ENCODE assay signal across 8 mouse cellular contexts in genomic region chr19:21913748-21914611, GRCm38 (mm10).
A peak's percentile ranks its signal among the peaks of the same experiment; 100 is the strongest.
DNase-seq lines count a peak whose midpoint lies in the region; ATAC-seq and TF ChIP-seq lines count a peak whose summit lies in the region.
"Had no signal": no experiment of that assay in that cellular context is flagged by ENCODE, and none has a peak within 500 bp of the region (broad histone marks: within the 10 kb centered on the region; RNA-seq: fewer than 3 reads in every experiment).

No protein-coding gene starts in this region.

- H3K4me3 ChIP-seq in lung, embryonic 14.5 days (ENCODE audit: low read depth, low read length) = no peak overlapping the region
- H3K4me3 ChIP-seq in forebrain, embryonic 15.5 days = no peak overlapping the region

- H3K27ac ChIP-seq in lung, embryonic 14.5 days (ENCODE audit: low read depth) = peak overlapping the region; percentile 51; the same call in 1 of the 2 replicates
- H3K27ac ChIP-seq in forebrain, embryonic 15.5 days (replicated peaks) = no peak overlapping the region

- intact Hi-C loops in left cerebral cortex, postnatal 14 days (cut with DNase I) = no loop called here

- no peak for TF ChIP-seq CTCF in lung, embryonic 14.5 days (IDR thresholded peaks at IDR 0.05; ENCODE audit: low read depth)

- H3K9me3 ChIP-seq in lung, embryonic 14.5 days (ENCODE audit: low read depth, low read length) = no peaks in the 10 kb centered on the region
- H3K9me3 ChIP-seq in forebrain, embryonic 15.5 days = no peaks in the 10 kb centered on the region

- H3K27me3 ChIP-seq in lung, embryonic 14.5 days (ENCODE audit: insufficient read depth, low read length) = no peaks in the 10 kb centered on the region
- H3K27me3 ChIP-seq in forebrain, embryonic 15.5 days = no peaks in the 10 kb centered on the region

- no peak overlapping the region for H3K9ac ChIP-seq in lung, embryonic 14.5 days
- H3K9ac ChIP-seq in forebrain, embryonic 15.5 days (replicated peaks) = no peak overlapping the region

- peak; percentile 60 for DNase-seq in 3T3-L1 (ENCODE audit: low read depth, low spot score)
- peak; percentile 88 for DNase-seq in 416B (ENCODE audit: low read depth)
- DNase-seq in heart, adult 9 months (ENCODE audit: low spot score in 2 of 2) = peak; percentile 35 to 62
- no peak for DNase-seq in lung, embryonic 14.5 days
- no peak for DNase-seq in left cerebral cortex, postnatal 14 days (ENCODE audit: low spot score in 2 of 2)
- DNase-seq in spleen, adult 18-20 months = no peak
- DNase-seq: cerebellum, postnatal 10 days had no signal

- no peaks in the 10 kb centered on the region for H3K4me1 ChIP-seq in lung, embryonic 14.5 days (ENCODE audit: insufficient read depth)
- no peaks in the 10 kb centered on the region for H3K4me1 ChIP-seq in forebrain, embryonic 15.5 days

- no peak overlapping the region for H3K4me2 ChIP-seq in lung, embryonic 14.5 days
- no peak overlapping the region for H3K4me2 ChIP-seq in forebrain, embryonic 15.5 days (replicated peaks)

- 48% methylated on average over 9 of the region's 9 CpGs for WGBS in lung, embryonic 14.5 days
- 57% methylated on average over 9 of the region's 9 CpGs for WGBS in forebrain, embryonic 15.5 days

- ATAC-seq in lung, embryonic 14.5 days (ENCODE audit: insufficient read depth) = no peak
- no peak for ATAC-seq in forebrain, embryonic 15.5 days (replicated peaks)

- H3K36me3 ChIP-seq in lung, embryonic 14.5 days (ENCODE audit: insufficient read depth) = no peaks in the 10 kb centered on the region
- H3K36me3 ChIP-seq in forebrain, embryonic 15.5 days = no peaks in the 10 kb centered on the region

Comparison
In these comparisons a context has a peak if more than half of its experiments do, and no peak if none do; other contexts are left out.
1. DNase-seq: peak in 3T3-L1 (single experiment), 416B (single experiment) and heart, adult 9 months (2 of 2); none in lung, embryonic 14.5 days (single experiment), left cerebral cortex, postnatal 14 days (0 of 2) and spleen, adult 18-20 months (0 of 2).